Mouse (Mus musculus) forebrain, postnatal 0 days (tissue): ENCODE measurements at regions not wholly inside any gene's neighbourhood (a gene's known extent, or its start where the extent isn't known, plus 50 kb on each side); places are given as distances from the start of the nearest gene placed in this dataset.
A peak's percentile ranks its signal among the peaks of the same experiment; 100 is the strongest.

Experiments
- ATAC-seq: fragments of 200-750 bp; cut with Nextera tagmentation; 2 replicates; pipeline ENCODE4 v1.8.0; 2017; ENCODE audit warnings: mild to moderate bottlenecking, moderate library complexity
- DNase-seq: peaks from one replicate; pipeline ENCODE4 v3.0.0-alpha.2; 2015
- H3K27ac ChIP-seq: fragments of 300-500 bp; sonication (generic); 2 replicates; pipeline ENCODE4 v1.5.1; 2014; ENCODE audit warnings: low read depth, mild to moderate bottlenecking, antibody characterized with exemption, low read length, moderate library complexity, mixed read lengths
- H3K27me3 ChIP-seq: fragments of 300-500 bp; sonication (generic); 2 replicates; pipeline ENCODE4 v1.6.1; 2014; ENCODE audit warnings: mild to moderate bottlenecking, low read length, mixed read lengths; ENCODE audit not compliant: insufficient read depth
- H3K36me3 ChIP-seq: fragments of 300-500 bp; sonication (generic); 2 replicates; pipeline ENCODE4 v1.6.1; 2014; ENCODE audit warnings: mild to moderate bottlenecking, moderate library complexity; ENCODE audit not compliant: insufficient read depth
- H3K4me1 ChIP-seq: fragments of 300-500 bp; sonication (generic); 2 replicates; pipeline ENCODE4 v1.6.1; 2014; ENCODE audit warnings: antibody characterized with exemption; ENCODE audit not compliant: insufficient read depth
- H3K4me2 ChIP-seq: fragments of 300-500 bp; sonication (generic); 2 replicates; pipeline ENCODE4 v1.6.1; 2014; ENCODE audit warnings: low read depth, mild to moderate bottlenecking, moderate library complexity
- H3K4me3 ChIP-seq: fragments of 300-500 bp; sonication (generic); 2 replicates; pipeline ENCODE4 v1.5.1; 2014; ENCODE audit warnings: low read depth, low read length, mixed read lengths
- H3K9ac ChIP-seq: fragments of 300-500 bp; sonication (generic); 2 replicates; pipeline ENCODE4 v1.6.1; 2014; ENCODE audit warnings: mild to moderate bottlenecking
- H3K9me3 ChIP-seq: fragments of 300-500 bp; sonication (generic); 2 replicates; pipeline ENCODE4 v1.6.1; 2016; ENCODE audit warnings: low read length
- CTCF ChIP-seq: sonication (generic); IDR thresholded peaks from 2 replicates; pipeline ENCODE4 v1.5.1; 2016; ENCODE audit warnings: antibody characterized with exemption, control low read depth, low read depth
- WGBS: fragments of 180-500 bp; shearing (Covaris S2); extraction: QIAGEN DNeasy Blood & Tissue Kit; methylation state at CpG from one replicate; pipeline ENCODE4 v1.1.7; 2014; 5-methylcytosine and 5-hydroxymethylcytosine counted together

- peak; percentile 55 for DNase-seq
- Histone ChIP-seq H3K27me3 (no peaks in the 10 kb centered on the region), H3K36me3 (no peaks in the 10 kb centered on the region), H3K4me1 (no peaks in the 10 kb centered on the region), H3K4me3 (no peak overlapping the region), H3K9ac (no peak overlapping the region), H3K27ac (no peak overlapping the region), H3K9me3 (no peaks in the 10 kb centered on the region), H3K4me2 (no peak overlapping the region)
- peak; percentile 85 for ATAC-seq
- 58% methylated on average over 10 of the region's 10 CpGs for WGBS
- TF ChIP-seq CTCF: peak; percentile 76
Observed at GRCm38 (mm10) chr1:81516575-81517210, 439.9 kb downstream of the Nyap2 start.

DNA sequence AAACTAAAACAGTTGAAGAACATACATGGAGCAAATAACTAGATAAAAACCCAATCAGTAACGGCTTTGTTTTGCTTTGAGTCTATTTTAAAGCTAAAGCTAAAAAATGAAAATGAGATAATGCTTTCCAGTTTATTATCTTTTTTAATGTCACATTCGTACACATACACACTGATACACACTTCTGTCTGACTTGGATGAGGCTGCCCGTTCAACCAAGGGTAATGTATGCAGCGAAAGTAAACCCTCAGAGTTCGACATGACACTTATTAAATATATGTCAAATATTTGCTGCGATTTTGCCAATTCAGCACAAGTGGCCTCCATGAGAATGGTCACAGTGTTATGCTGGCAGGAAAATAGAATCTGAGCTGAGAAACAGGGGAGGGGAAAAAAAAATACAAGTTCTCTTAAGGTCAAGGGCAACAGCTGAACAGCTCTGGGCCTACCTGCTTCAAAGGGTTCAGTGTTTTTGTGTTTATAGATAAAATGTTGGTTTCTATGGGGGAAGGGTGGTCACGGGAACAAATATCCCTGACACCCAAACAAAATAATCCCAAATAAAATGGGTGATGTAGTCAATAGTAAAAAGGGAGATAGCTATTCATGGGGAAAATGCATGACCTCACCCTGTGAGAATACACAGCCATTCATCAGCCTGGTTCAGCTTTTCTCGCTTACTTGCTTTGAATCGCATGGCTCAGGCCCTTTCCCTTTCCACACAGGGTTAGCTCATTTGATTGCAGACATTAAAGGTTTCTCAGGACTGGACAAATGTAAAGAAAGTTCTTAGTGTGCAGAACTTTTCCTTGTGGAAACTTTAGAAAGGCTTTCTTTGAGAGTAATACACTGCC, 443.9 kb downstream of the Nyap2 start:
- H3K4me1 ChIP-seq: no peaks in the 10 kb centered on the region
- H3K4me3 ChIP-seq: no peak overlapping the region
- no peaks in the 10 kb centered on the region for H3K9me3 ChIP-seq
- ATAC-seq (peak; percentile 53; the same call in 1 of the 2 replicates), DNase-seq (no peak)
- H3K4me2 ChIP-seq: no peak overlapping the region
- H3K27me3 ChIP-seq: no peaks in the 10 kb centered on the region
- no peak for TF ChIP-seq CTCF
- no peak overlapping the region for H3K9ac ChIP-seq
- H3K27ac ChIP-seq: no peak overlapping the region
- WGBS: 28% methylated on average over 9 of the region's 9 CpGs
- no peaks in the 10 kb centered on the region for H3K36me3 ChIP-seq

DNA sequence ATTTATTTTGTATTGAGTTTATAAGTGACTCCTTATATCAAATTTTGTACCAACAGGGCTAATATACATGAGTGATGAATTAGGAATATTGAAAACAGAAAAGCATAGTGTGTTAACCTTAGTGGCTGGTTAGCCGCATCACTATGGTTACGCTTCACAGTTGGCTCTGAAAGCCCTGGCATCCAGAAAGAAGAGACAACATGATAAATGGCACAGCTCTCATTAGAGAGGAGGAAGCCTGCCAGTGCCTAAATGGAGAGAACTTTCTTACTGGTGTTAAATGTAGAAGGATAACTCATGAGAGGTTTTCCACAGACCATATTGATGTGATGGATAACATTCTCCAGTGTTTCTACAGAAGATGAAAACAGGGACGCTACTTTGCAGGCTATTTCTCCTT, 446.2 kb downstream of the Nyap2 start:
- H3K9ac ChIP-seq: no peak overlapping the region
- DNase-seq (peak; percentile 49), ATAC-seq (peak; percentile 73; the same call in 1 of the 2 replicates)
- no peaks in the 10 kb centered on the region for H3K9me3 ChIP-seq
- no peak for TF ChIP-seq CTCF
- H3K4me2 ChIP-seq: no peak overlapping the region
- no peak overlapping the region for H3K4me3 ChIP-seq
- no peaks in the 10 kb centered on the region for H3K4me1 ChIP-seq
- no peak overlapping the region; the same call in 1 of the 2 replicates for H3K27ac ChIP-seq
- 57% methylated on average over 3 of the region's 3 CpGs for WGBS
- H3K36me3 ChIP-seq: no peaks in the 10 kb centered on the region
- H3K27me3 ChIP-seq: no peaks in the 10 kb centered on the region

DNA sequence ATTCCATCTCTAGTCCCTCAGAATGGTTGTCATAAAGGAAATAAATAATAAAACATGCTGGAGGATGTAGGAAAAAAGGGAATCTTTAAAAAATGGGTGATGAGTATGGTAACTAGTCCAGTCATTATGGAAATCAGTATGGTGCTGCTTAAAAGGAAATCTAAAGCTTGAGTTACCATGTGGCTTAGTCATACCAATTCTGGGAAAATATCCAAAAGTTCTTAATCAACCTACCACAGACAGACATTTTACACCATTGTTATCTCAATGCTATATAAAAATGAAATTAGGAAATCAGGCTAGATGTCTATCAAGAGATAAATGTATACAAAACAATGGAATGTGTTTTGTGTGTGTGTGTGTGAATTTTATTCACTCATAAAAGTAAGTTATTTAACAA, 449.1 kb downstream of the Nyap2 start:
- no peaks in the 10 kb centered on the region for H3K9me3 ChIP-seq
- DNase-seq (no peak), ATAC-seq (no peak)
- H3K27ac ChIP-seq: no peak overlapping the region
- TF ChIP-seq CTCF: no peak
- H3K9ac ChIP-seq: no peak overlapping the region
- no peaks in the 10 kb centered on the region for H3K27me3 ChIP-seq
- H3K4me2 ChIP-seq: no peak overlapping the region
- H3K36me3 ChIP-seq: no peaks in the 10 kb centered on the region
- H3K4me3 ChIP-seq: no peak overlapping the region
- H3K4me1 ChIP-seq: no peaks in the 10 kb centered on the region

DNA sequence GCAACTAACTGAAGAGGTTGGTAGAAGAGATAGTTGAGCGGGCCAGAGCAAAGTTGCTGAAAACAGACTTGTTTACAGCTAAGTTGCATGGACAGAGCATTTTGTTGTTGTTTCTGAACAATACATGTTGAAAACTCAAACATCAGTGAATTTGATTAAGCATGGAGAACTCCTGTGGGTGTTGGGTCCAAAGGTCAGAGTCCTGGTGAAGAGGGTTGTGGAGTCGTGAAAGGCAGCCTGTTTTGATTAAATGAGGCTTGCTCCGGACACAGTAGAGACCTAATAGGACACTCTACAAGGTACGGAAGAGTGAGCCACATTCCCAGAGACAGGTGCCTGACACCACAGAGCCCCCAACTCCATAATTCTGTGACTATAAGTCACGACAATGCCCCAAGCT, 461.1 kb downstream of the Nyap2 start:
- ATAC-seq (no peak), DNase-seq (no peak)
- Histone ChIP-seq H3K4me3 (no peak overlapping the region), H3K9ac (no peak overlapping the region), H3K4me1 (no peaks in the 10 kb centered on the region), H3K27me3 (no peaks in the 10 kb centered on the region), H3K27ac (no peak overlapping the region), H3K36me3 (no peaks in the 10 kb centered on the region), H3K4me2 (no peak overlapping the region), H3K9me3 (no peaks in the 10 kb centered on the region)
- TF ChIP-seq CTCF: no peak
- WGBS: 73% methylated on average over 5 of the region's 5 CpGs

GRCm38 (mm10) chr1:81539591-81540311, 463.0 kb downstream of the Nyap2 start:
- no peak overlapping the region for H3K9ac ChIP-seq
- no peak for TF ChIP-seq CTCF
- peak; percentile 65 for DNase-seq
- H3K9me3 ChIP-seq: no peaks in the 10 kb centered on the region
- H3K4me1 ChIP-seq: no peaks in the 10 kb centered on the region
- H3K4me3 ChIP-seq: no peak overlapping the region
- H3K27me3 ChIP-seq: no peaks in the 10 kb centered on the region
- WGBS: 73% methylated on average over 5 of the region's 5 CpGs
- no peaks in the 10 kb centered on the region for H3K36me3 ChIP-seq
- ATAC-seq: peak; percentile 59; the same call in 1 of the 2 replicates
- H3K4me2 ChIP-seq: no peak overlapping the region
- no peak overlapping the region for H3K27ac ChIP-seq

DNA sequence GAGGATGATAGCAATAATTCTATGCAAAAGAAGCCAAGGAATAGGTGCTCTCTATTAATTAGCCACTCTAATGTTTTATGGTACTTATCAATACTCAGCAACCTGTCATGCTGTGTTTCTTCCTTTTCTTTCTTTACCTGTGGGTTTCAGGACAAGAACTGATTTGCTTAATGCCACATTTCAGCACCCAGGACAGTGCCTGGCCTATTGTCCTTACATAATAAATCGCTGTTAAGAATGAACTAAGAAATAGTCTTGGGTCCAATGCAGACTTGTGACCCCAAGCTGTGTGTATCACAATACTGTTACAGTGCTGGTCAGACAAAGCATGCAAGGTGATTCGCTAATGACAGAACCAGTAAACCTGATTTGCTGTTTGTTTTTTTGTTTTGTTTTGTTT, 472.2 kb downstream of the Nyap2 start:
- Histone ChIP-seq H3K27ac (no peak overlapping the region), H3K9me3 (no peaks in the 10 kb centered on the region), H3K4me1 (no peaks in the 10 kb centered on the region), H3K27me3 (no peaks in the 10 kb centered on the region), H3K4me2 (no peak overlapping the region), H3K36me3 (no peaks in the 10 kb centered on the region), H3K9ac (no peak overlapping the region), H3K4me3 (no peak overlapping the region)
- no peak for TF ChIP-seq CTCF
- no peak for DNase-seq
- 82% methylated on average over 2 of the region's 2 CpGs for WGBS
- no peak for ATAC-seq
